Mouse (Mus musculus): ENCODE data around the gene Hdac1.

DNA sequence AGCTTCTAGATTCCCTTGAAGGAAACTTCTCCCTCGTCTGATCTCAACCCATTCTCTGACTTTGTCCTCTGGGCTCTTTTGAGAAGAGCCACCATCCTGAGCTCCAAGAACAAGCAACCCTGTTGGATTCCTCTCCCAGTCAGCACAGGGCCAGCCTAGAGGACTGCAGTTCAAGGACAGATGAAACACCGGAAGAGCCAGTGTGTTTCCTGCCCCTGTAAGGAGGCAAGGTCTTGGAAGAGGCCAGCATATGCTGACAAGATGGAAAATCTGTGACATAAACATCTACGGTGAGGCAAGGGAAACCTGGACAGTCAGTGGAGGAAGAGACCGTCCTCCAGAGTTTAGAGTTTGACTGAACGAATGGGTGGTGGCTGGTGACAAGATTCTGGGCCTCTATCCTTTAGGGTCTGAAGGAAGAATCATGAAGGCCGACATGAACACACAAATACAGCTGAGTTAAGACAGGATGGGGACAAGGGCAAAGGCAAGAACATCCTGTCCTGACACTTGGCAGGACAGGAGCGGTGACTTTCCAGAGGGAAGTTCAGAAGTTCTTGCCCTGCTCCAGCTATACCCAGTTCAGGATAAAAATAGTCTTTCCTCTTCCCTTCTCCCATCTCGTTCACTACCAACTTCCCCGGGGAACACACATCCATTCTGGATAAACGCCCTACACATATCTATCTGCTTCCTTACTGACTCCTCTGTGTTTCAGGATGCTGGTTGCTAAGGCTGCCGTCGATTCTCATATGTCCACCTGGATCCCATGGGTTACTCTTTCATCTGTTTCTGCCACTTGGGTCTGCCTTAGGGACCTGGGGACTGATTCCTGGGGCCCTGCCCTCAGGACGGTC is 30.0 kb upstream of the Hdac1 start:
- TF ChIP-seq POLR2A (IDR thresholded peaks at IDR 0.05; ENCODE audit: low read depth, low read length) = no peak
- no peak for TF ChIP-seq CTCF (IDR thresholded peaks at IDR 0.05; ENCODE audit: borderline replicate concordance, insufficient read depth, low read length)

All from embryonic fibroblast, embryonic 13.5 days (primary cell).